22 mouse cellular contexts compared by ENCODE assay signal in the genomic region with DNA sequence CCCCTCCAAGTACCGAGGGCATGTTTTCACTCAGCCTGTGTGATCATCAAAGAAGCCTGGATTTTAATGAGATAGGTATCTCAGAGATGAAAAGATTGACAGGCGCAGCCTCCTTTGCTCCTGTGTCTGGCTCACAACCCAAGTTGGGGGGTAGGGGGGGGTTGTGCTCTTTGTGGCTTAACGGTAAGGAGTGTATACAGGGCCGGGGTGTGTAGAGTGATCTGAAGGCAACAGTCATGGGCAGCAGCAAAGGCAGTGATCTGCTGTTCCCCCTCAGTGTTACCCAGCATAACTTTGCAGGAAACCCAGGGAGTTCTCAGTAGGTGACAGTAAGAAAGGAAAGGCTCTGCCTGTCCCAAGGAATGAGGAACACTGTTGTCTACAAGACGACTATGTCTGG.
DNase-seq lines count a peak whose midpoint lies in the region; ATAC-seq lines count a peak whose summit lies in the region.
"Had no signal": no experiment of that assay in that cellular context is flagged by ENCODE, and none has a peak within 500 bp of the region (broad histone marks: within the 10 kb centered on the region; RNA-seq: fewer than 3 reads in every experiment).

No protein-coding gene starts in this region.

- no peaks in the 10 kb centered on the region for H3K27me3 ChIP-seq in heart, embryonic 16.5 days (ENCODE audit: control insufficient read depth, insufficient read depth, low read length)
- H3K27me3 ChIP-seq: embryonic facial prominence, embryonic 13.5 days; embryonic facial prominence, embryonic 15.5 days; forebrain, embryonic 12.5 days had no signal

- 70% methylated on average over 5 of the region's 5 CpGs for WGBS in heart, embryonic 16.5 days

- no peak for DNase-seq in heart, adult 9 months (ENCODE audit: low spot score in 2 of 2)
- DNase-seq in thymus, postnatal 0 days (ENCODE audit: low spot score) = peak; percentile 18
- no peak for DNase-seq in thymus, postnatal 25 days
- peak; percentile 12 for DNase-seq in thymus, postnatal 4 days
- DNase-seq in thymus, adult 18-20 months = no peak
- DNase-seq: adrenal gland, adult 2 months; adrenal gland, postnatal 10 days; adrenal gland, postnatal 25 days; cerebellum, adult 11 months; cerebellum, adult 18-20 months; cerebellum, adult 8-10 months; cerebellum, adult 9-11 months; cerebellum, postnatal 14 days; cerebellum, postnatal 36 days; embryo, embryonic 11 days had no signal

- no peak overlapping the region for H3K4me3 ChIP-seq in heart, embryonic 16.5 days (ENCODE audit: low read length)
- H3K4me3 ChIP-seq: embryonic facial prominence, embryonic 13.5 days; embryonic facial prominence, embryonic 15.5 days; erythroblast, embryonic 14.5 days; forebrain, embryonic 10.5 days; forebrain, embryonic 12.5 days had no signal

- H3K9ac ChIP-seq in heart, embryonic 16.5 days (ENCODE audit: low read length) = no peak overlapping the region
- H3K9ac ChIP-seq: embryonic facial prominence, embryonic 13.5 days; embryonic facial prominence, embryonic 15.5 days; forebrain, embryonic 12.5 days had no signal

- H3K36me3 ChIP-seq in heart, embryonic 16.5 days (ENCODE audit: control insufficient read depth, insufficient read depth) = no peaks in the 10 kb centered on the region
- H3K36me3 ChIP-seq: embryonic facial prominence, embryonic 13.5 days; embryonic facial prominence, embryonic 15.5 days; forebrain, embryonic 10.5 days; forebrain, embryonic 12.5 days had no signal

- H3K27ac ChIP-seq in heart, embryonic 16.5 days (ENCODE audit: low read length) = no peak overlapping the region
- H3K27ac ChIP-seq: embryonic facial prominence, embryonic 13.5 days; embryonic facial prominence, embryonic 15.5 days; forebrain, embryonic 10.5 days; forebrain, embryonic 12.5 days had no signal

- ATAC-seq in heart, embryonic 16.5 days (replicated peaks; ENCODE audit: extremely low read depth, insufficient read depth, low FRiP score) = peak; percentile 58
- ATAC-seq: forebrain, embryonic 14.5 days had no signal

- H3K4me2 ChIP-seq in heart, embryonic 16.5 days (ENCODE audit: low read depth, low read length) = no peak overlapping the region
- H3K4me2 ChIP-seq: embryonic facial prominence, embryonic 13.5 days; embryonic facial prominence, embryonic 15.5 days; forebrain, embryonic 12.5 days had no signal

- no peaks in the 10 kb centered on the region for H3K4me1 ChIP-seq in heart, embryonic 16.5 days (ENCODE audit: control insufficient read depth, insufficient read depth, low read length)
- H3K4me1 ChIP-seq: embryonic facial prominence, embryonic 13.5 days; embryonic facial prominence, embryonic 15.5 days; forebrain, embryonic 10.5 days; forebrain, embryonic 12.5 days had no signal

- no peaks in the 10 kb centered on the region for H3K9me3 ChIP-seq in heart, embryonic 16.5 days (replicated peaks; ENCODE audit: control insufficient read depth, low read length)
- H3K9me3 ChIP-seq: embryonic facial prominence, embryonic 13.5 days; embryonic facial prominence, embryonic 15.5 days; forebrain, embryonic 10.5 days; forebrain, embryonic 12.5 days had no signal

Comparison
In these comparisons a context has a peak if more than half of its experiments do, and no peak if none do; other contexts are left out.
1. DNase-seq: peak in thymus, postnatal 0 days (single experiment) and thymus, postnatal 4 days (single experiment); none in heart, adult 9 months (0 of 2), thymus, postnatal 25 days (single experiment) and thymus, adult 18-20 months (0 of 2).